Mouse (Mus musculus) MEL (cell line): Measurements from ENCODE around the gene Pik3r1.

Experiments
- BHLHE40 ChIP-seq: IDR thresholded peaks from 2 replicates; pipeline ENCODE4 v1.6.1; 2012; ENCODE audit warnings: low read depth, mild to moderate bottlenecking, inconsistent platforms, low read length, improper control_type of control experiment, borderline replicate concordance
- CTCF ChIP-seq, 3 experiments: IDR thresholded peaks in 2 of 3; conservative IDR thresholded peaks in 1 of 3; 2 replicates each; pipeline ENCODE4 v1.5.1; 2011 to 2012; ENCODE audit warnings: low read length in 3 of 3, low read depth in 2 of 3, mild to moderate bottlenecking in 2 of 3, improper control_type of control experiment in 1 of 3, inconsistent platforms in 1 of 3, mixed read lengths in 1 of 3, moderate library complexity in 1 of 3; ENCODE audit not compliant: control insufficient read depth in 1 of 3, insufficient read depth in 1 of 3, poor library complexity in 1 of 3, severe bottlenecking in 1 of 3
- KAT2A ChIP-seq: conservative IDR thresholded peaks from 2 replicates; pipeline ENCODE4 v1.6.1; 2012; ENCODE audit warnings: low read depth, low read length, improper control_type of control experiment, inconsistent platforms
- NELFE ChIP-seq: IDR thresholded peaks from 2 replicates; pipeline ENCODE4 v1.6.1; 2011; ENCODE audit warnings: low read depth, low read length, improper control_type of control experiment
- NRF1 ChIP-seq: IDR thresholded peaks from 2 replicates; pipeline ENCODE4 v1.6.1; 2014; ENCODE audit warnings: low read depth, mild to moderate bottlenecking, inconsistent platforms, low read length, improper control_type of control experiment, moderate library complexity; ENCODE audit not compliant: poor library complexity, insufficient read depth, severe bottlenecking
- POLR2A ChIP-seq, 2 experiments: IDR thresholded peaks; 2 replicates each; pipeline ENCODE4 v1.6.1; 2011 to 2012; ENCODE audit warnings: low read length in 2 of 2, mild to moderate bottlenecking in 2 of 2, control low read depth in 1 of 2, improper control_type of control experiment in 1 of 2, low read depth in 1 of 2, moderate library complexity in 1 of 2; ENCODE audit not compliant: control insufficient read depth in 1 of 2, insufficient read depth in 1 of 2, poor library complexity in 1 of 2
- POLR2AphosphoS5 ChIP-seq: IDR thresholded peaks from 2 replicates; pipeline ENCODE4 v1.6.1; 2012; ENCODE audit warnings: low read depth, borderline replicate concordance, mild to moderate bottlenecking, inconsistent platforms, low read length, moderate library complexity, mixed read lengths
- TCF12 ChIP-seq: IDR thresholded peaks from 2 replicates; pipeline ENCODE4 v1.6.1; 2014; ENCODE audit warnings: low read depth, mild to moderate bottlenecking, inconsistent platforms, low read length, improper control_type of control experiment, moderate library complexity
- UBTF ChIP-seq: IDR thresholded peaks from 2 replicates; pipeline ENCODE4 v1.6.1; 2012; ENCODE audit warnings: low read depth, mild to moderate bottlenecking, inconsistent platforms, low read length, improper control_type of control experiment, moderate library complexity, borderline replicate concordance; ENCODE audit not compliant: insufficient read depth

DNA sequence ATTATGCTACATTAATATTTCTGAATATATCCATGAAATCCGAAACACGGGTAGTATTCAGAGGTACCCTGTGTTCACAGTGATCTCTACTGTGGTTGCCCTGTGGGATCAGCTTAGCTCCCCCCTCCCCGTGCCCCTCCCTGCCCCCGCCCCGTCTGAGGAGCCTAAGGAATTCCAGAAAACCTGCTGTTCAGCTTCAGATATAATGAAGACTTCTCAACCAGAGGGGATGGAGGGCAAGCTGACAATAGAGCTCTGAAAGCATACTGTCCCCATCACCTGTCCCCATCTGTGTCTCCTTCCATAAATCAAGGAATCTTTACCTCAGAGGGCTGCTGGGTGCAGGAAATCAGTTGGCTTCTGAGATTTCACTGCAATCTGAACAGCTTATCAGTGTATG lies 70.6 kb downstream of the Pik3r1 start:
- TF ChIP-seq POLR2AphosphoS5, result no peak
- TF ChIP-seq TCF12, result no peak
- TF ChIP-seq KAT2A, result no peak
- TF ChIP-seq CTCF (IDR thresholded peaks at IDR 0.05 in 2 of 3, conservative IDR thresholded peaks at IDR 0.05 in 1 of 3; ENCODE audit: control insufficient read depth in 1 of 3, insufficient read depth in 1 of 3, low read depth in 2 of 3, low read length in 3 of 3, poor library complexity in 1 of 3, severe bottlenecking in 1 of 3), result no peak
- no peak for TF ChIP-seq UBTF
- no peak for TF ChIP-seq POLR2A (IDR thresholded peaks at IDR 0.05; ENCODE audit: control insufficient read depth in 1 of 2, insufficient read depth in 1 of 2, low read depth in 1 of 2, low read length in 2 of 2, poor library complexity in 1 of 2)
- TF ChIP-seq NRF1, result no peak
- no peak for TF ChIP-seq NELFE
- no peak for TF ChIP-seq BHLHE40
